Mouse (Mus musculus) midbrain, embryonic 11.5 days (tissue): ENCODE data around the gene Stard3nl. TPM values are rescaled to one million over a fixed set of nuclear protein-coding genes. Genes with fewer than 3 reads are reported as not detected.
A peak's percentile ranks its signal among the peaks of the same experiment; 100 is the strongest.

Experiments
- ATAC-seq: fragments of 200-750 bp; cut with Nextera tagmentation; 2 replicates; pipeline ENCODE4 v1.8.0; 2017; ENCODE audit warnings: moderate TSS enrichment, moderate library complexity; ENCODE audit not compliant: low FRiP score
- DNase-seq: peaks from one replicate; pipeline ENCODE4 v3.0.0; 2015; ENCODE audit warnings: low spot score; ENCODE audit errors: missing footprints
- H3K27ac ChIP-seq: fragments of 300-500 bp; sonication (generic); 2 replicates; pipeline ENCODE4 v1.5.1; 2014; ENCODE audit warnings: low read depth, low read length
- H3K27me3 ChIP-seq: fragments of 300-500 bp; sonication (generic); 2 replicates; pipeline ENCODE4 v1.6.1; 2014; ENCODE audit warnings: mild to moderate bottlenecking, low read length, moderate library complexity, mixed read lengths; ENCODE audit not compliant: control insufficient read depth, insufficient read depth
- H3K36me3 ChIP-seq: fragments of 300-500 bp; sonication (generic); 2 replicates; pipeline ENCODE4 v1.6.1; 2014; ENCODE audit warnings: mild to moderate bottlenecking, low read length, moderate library complexity, mixed read lengths; ENCODE audit not compliant: control insufficient read depth, insufficient read depth
- H3K4me1 ChIP-seq: fragments of 300-500 bp; sonication (generic); 2 replicates; pipeline ENCODE4 v1.6.1; 2014; ENCODE audit warnings: low read length; ENCODE audit not compliant: control insufficient read depth, insufficient read depth
- H3K4me2 ChIP-seq: fragments of 300-500 bp; sonication (generic); 2 replicates; pipeline ENCODE4 v1.6.1; 2014; ENCODE audit warnings: mild to moderate bottlenecking, moderate library complexity
- H3K4me3 ChIP-seq: fragments of 300-500 bp; sonication (generic); 2 replicates; pipeline ENCODE4 v1.5.1; 2014; ENCODE audit warnings: low read depth, low read length
- H3K9ac ChIP-seq: fragments of 300-500 bp; sonication (generic); 2 replicates; pipeline ENCODE4 v1.6.1; 2014; ENCODE audit warnings: low read length
- H3K9me3 ChIP-seq: fragments of 300-500 bp; sonication (generic); 2 replicates; pipeline ENCODE4 v1.6.1; 2016; ENCODE audit warnings: low read length; ENCODE audit not compliant: control insufficient read depth
- WGBS: fragments of 180-500 bp; shearing (Covaris S2); extraction: QIAGEN DNeasy Blood & Tissue Kit; methylation state at CpG from one replicate; pipeline ENCODE4 v1.1.7; 2014; 5-methylcytosine and 5-hydroxymethylcytosine counted together
- polyA plus RNA-seq: library from polyadenylated mRNA; unstranded; fragments of >200 nt; fragmentation: Nextera tagmentation; extraction: Ambion mirVana; gene quantifications from 2 replicates; pipeline ENCODE4 v1.2.1, GENCODE M21; 2014

Gene Stard3nl
- polyA plus RNA-seq: 133 and 135 TPM in 2 replicates

DNA sequence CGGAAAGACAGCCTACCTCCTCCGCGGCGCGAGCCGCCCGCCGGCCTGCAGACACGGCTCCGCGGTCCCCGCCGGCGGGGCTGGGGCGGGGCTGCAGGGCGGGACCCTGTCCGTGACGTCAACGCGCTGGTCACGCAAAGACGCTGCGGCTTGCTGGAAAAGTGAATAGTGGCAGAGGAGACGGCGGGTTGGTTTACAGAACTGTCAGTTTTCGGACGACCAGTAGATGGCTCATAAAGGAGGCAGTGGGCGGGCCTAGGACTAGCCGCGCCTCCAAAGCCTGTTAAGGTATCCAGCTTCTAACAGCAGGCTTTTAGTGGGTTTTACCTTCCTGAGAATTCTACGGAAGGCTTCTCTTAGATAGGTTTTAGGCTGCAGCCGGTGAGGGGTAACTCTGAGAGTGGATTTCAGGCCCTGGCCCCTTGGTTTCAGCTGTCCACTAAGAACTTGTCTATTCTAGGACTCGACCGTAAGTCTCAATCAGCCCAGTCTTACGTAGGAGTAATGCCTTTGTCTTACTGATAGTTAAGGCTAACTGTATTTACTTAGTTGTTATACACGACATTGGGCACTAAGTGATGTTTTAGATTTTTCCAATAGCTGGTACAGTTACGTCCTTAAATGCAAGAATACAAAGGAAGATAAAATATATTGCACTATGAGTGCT, at the start of gene Stard3nl:
Stard3nl (minus strand) TSS at position 108 of the 667 bp plus-strand sequence.
- WGBS: 1% methylated on average over 37 of the region's 37 CpGs
- peak within 1 kb of the TSS; percentile 90 for H3K9ac ChIP-seq
- ATAC-seq: peak; percentile 99

DNA sequence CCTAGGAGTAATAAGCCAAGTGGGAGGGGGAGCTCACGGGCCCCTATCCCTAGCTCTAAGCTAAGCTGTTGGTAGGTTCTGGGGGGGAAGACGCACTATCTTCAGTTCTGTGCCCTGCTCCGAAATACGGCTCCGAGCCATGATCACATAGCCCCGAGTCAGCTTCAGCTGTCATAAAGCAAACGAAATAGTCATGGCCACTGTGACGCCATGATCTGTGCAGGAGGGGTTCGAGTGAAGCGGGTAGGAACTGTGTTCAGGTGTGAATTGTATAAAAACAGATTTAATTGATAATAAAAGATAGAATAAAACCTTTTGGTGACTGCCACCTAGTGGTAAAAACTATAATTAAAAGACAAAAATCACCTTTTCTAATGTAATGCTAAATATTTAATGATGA, 42.4 kb upstream of the Stard3nl start:
- H3K4me1 ChIP-seq: no peaks in the 10 kb centered on the region
- no peak overlapping the region for H3K4me2 ChIP-seq
- DNase-seq (peak; percentile 88), ATAC-seq (peak; percentile 35; the same call in 1 of the 2 replicates)
- H3K9me3 ChIP-seq: no peaks in the 10 kb centered on the region
- 73% methylated on average over 10 of the region's 10 CpGs for WGBS
- no peak overlapping the region for H3K4me3 ChIP-seq
- H3K27me3 ChIP-seq: no peaks in the 10 kb centered on the region
- no peak overlapping the region for H3K9ac ChIP-seq
- H3K27ac ChIP-seq: no peak overlapping the region
- H3K36me3 ChIP-seq: no peaks in the 10 kb centered on the region

More for the DNA sequence above, at the start of gene Stard3nl:
- Histone ChIP-seq H3K4me1 (peaks cover 7% of the 10 kb centered on the region), H3K36me3 (no peaks in the 10 kb centered on the region), H3K9me3 (no peaks in the 10 kb centered on the region), H3K4me3 (peak within 1 kb of the TSS; percentile 85), H3K27ac (peak within 1 kb of the TSS; percentile 58), H3K27me3 (no peaks in the 10 kb centered on the region), H3K4me2 (peak within 1 kb of the TSS; percentile 54)
- DNase-seq: peak; percentile 99

GRCm38 (mm10) chr13:19429812-19430370, 34.3 kb upstream of the Stard3nl start:
- DNase-seq: no peak
- no peak overlapping the region for H3K27ac ChIP-seq
- H3K9ac ChIP-seq: no peak overlapping the region
- no peaks in the 10 kb centered on the region for H3K9me3 ChIP-seq
- no peak overlapping the region for H3K4me3 ChIP-seq
- WGBS: 83% methylated on average over 4 of the region's 4 CpGs
- H3K4me2 ChIP-seq: no peak overlapping the region
- no peaks in the 10 kb centered on the region for H3K4me1 ChIP-seq
- no peak for ATAC-seq
- H3K27me3 ChIP-seq: no peaks in the 10 kb centered on the region
- H3K36me3 ChIP-seq: no peaks in the 10 kb centered on the region

- no peak overlapping the region for H3K27ac ChIP-seq
- no peak overlapping the region for H3K4me3 ChIP-seq
- WGBS: 88% methylated on average over 5 of the region's 5 CpGs
- no peaks in the 10 kb centered on the region for H3K27me3 ChIP-seq
- H3K4me1 ChIP-seq: no peaks in the 10 kb centered on the region
- no peaks in the 10 kb centered on the region for H3K36me3 ChIP-seq
- ATAC-seq: no peak
- no peak overlapping the region for H3K9ac ChIP-seq
- no peaks in the 10 kb centered on the region for H3K9me3 ChIP-seq
- DNase-seq: no peak
- H3K4me2 ChIP-seq: no peak overlapping the region
Observed at GRCm38 (mm10) chr13:19428076-19428475, 32.5 kb upstream of the Stard3nl start.

- Histone ChIP-seq H3K4me2 (no peak overlapping the region), H3K9ac (no peak overlapping the region), H3K27ac (no peak overlapping the region), H3K36me3 (no peaks in the 10 kb centered on the region), H3K4me1 (no peaks in the 10 kb centered on the region), H3K27me3 (no peaks in the 10 kb centered on the region), H3K9me3 (no peaks in the 10 kb centered on the region), H3K4me3 (no peak overlapping the region)
- 77% methylated on average over 4 of the region's 4 CpGs for WGBS
- DNase-seq (no peak), ATAC-seq (no peak)
Observed at GRCm38 (mm10) chr13:19424563-19424962, 29.0 kb upstream of the Stard3nl start.

- DNase-seq (no peak), ATAC-seq (no peak)
- Histone ChIP-seq H3K4me1 (no peaks in the 10 kb centered on the region), H3K9me3 (no peaks in the 10 kb centered on the region), H3K4me2 (no peak overlapping the region), H3K36me3 (no peaks in the 10 kb centered on the region), H3K27ac (no peak overlapping the region), H3K9ac (no peak overlapping the region), H3K4me3 (no peak overlapping the region), H3K27me3 (no peaks in the 10 kb centered on the region)
- WGBS: 86% methylated on average over 1 of the region's 1 CpGs
Observed at GRCm38 (mm10) chr13:19422521-19422920, 26.9 kb upstream of the Stard3nl start.

DNA sequence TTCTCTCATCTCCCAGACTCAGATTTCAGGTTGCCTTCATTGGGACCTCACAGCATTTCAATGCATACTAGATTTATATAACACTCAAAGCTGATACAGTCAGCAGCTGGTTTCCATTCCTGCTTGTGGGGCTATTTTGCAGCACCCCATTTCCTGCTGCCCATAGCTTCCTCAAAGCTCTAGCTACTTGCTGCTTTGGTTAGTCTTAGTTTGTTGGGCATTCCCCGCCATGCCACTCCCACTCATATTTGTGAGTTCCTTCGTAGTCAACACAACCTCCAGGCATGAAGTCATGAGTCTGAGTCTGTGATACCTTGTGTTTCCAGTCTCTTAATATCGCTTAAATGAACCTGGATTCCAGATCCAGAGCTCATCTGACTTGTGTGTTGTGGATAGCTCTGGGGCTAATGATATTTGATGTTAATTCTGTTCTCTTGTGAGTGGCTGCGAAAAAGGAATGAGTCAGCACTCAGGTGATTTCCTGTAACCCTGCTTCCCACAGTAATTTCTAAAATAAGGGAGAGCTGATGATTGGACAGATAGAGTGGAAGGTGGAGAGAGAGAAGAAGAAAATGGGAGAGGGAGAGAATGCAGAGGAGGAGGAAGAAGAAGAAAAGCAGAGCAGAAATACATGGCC, 22.4 kb upstream of the Stard3nl start:
- Histone ChIP-seq H3K36me3 (no peaks in the 10 kb centered on the region), H3K9me3 (no peaks in the 10 kb centered on the region), H3K27me3 (no peaks in the 10 kb centered on the region), H3K4me3 (no peak overlapping the region), H3K9ac (no peak overlapping the region), H3K27ac (no peak overlapping the region), H3K4me1 (no peaks in the 10 kb centered on the region), H3K4me2 (no peak overlapping the region)
- 89% methylated on average over 4 of the region's 4 CpGs for WGBS
- no peak for DNase-seq
- ATAC-seq: no peak

DNA sequence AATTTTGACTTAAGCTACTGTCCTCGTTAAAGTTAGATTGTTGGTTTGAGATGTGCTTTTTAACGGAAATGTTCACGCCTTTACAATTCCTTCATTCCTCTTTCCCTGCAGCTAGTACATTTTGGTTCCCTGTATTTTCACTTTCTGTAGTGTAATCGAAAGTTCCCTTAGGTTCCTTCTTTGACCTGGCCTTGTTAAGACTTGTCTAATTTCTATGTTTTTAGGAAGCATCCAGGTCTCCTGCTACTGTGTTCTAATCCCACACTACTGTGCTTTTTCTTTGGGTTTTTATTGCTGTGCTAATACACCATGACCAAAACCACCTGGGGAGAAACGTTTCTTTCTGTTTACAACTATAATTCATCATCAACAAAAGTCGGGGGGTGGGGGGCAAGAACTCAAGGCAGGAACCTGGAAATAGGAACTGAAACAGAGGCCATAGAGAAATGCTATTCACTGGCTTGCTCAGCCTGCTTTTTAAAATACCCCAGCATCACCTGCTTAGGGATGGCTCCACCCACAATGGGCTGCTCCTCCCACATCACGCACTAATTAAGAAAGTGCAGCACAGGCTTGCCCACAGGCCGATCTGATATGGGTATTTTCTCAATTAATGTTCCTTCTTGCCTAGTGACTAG, 20.4 kb upstream of the Stard3nl start:
- DNase-seq (no peak), ATAC-seq (no peak)
- Histone ChIP-seq H3K27me3 (no peaks in the 10 kb centered on the region), H3K36me3 (no peaks in the 10 kb centered on the region), H3K4me1 (no peaks in the 10 kb centered on the region), H3K9ac (no peak overlapping the region), H3K27ac (no peak overlapping the region), H3K4me3 (no peak overlapping the region), H3K4me2 (no peak overlapping the region), H3K9me3 (no peaks in the 10 kb centered on the region)
- WGBS: 80% methylated on average over 8 of the region's 8 CpGs

GRCm38 (mm10) chr13:19415337-19415736, 19.7 kb upstream of the Stard3nl start:
- DNase-seq: no peak
- no peak for ATAC-seq
- H3K9me3 ChIP-seq: no peaks in the 10 kb centered on the region

More at GRCm38 (mm10) chr13:19415337-19415736, 19.7 kb upstream of the Stard3nl start:
- H3K4me3 ChIP-seq: no peak overlapping the region
- H3K27ac ChIP-seq: no peak overlapping the region
- no peaks in the 10 kb centered on the region for H3K36me3 ChIP-seq
- H3K4me1 ChIP-seq: no peaks in the 10 kb centered on the region
- H3K4me2 ChIP-seq: no peak overlapping the region
- 82% methylated on average over 1 of the region's 1 CpGs for WGBS
- H3K27me3 ChIP-seq: no peaks in the 10 kb centered on the region
- H3K9ac ChIP-seq: no peak overlapping the region
